Mouse (Mus musculus) lung, postnatal 14 days (tissue): ENCODE measurements around the gene Stam.
"Not testable (repeated sequence)": the region's sequence is repeated elsewhere in the genome, so short reads cannot be mapped to it uniquely, and the experiment has no call there.

ENCODE experiments used
- DNase-seq: peaks from one replicate; pipeline ENCODE4 v3.0.0; 2021

Stam gene

DNA sequence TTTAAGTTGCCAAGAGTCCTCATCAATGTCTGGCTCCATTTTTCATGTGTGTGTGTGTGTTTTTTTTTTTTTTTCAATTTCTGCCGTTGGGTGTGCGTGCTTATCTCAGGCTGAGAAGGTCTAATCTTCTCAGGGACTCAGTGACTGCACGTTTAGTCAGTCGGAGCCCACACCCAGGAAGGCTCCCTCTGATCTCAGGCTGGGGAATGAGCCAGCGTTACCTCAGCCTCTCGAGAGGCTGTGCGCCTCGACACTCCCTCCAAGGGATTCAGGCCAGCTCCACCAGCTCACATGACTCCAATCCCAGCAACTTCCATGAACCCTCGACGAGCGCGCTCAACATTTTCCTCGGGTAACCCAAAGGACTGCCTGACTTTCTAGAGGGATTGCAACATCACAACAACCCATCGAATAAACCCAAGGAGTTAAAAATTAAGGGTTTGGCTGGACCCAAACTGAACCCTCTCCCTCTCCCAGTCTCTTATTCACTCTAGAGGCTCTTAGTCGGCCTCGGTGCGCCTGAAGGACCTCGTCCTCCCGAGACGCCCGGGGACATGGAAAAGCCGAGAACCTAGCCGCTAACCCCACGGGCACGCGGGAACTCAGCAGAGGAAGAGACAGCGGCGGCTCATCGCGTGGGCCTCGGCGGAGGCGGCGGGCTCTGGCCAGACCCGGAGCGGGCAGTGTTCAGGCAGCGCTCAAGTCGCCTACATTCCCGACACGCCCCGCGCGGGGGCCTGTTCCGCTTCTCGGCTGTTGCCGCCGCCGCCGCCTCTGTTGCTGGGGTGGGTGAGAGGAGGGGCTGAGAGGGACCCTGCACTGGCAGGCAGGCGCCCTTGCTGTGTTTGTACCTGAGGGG is at the start of gene Stam:
TSS of gene Stam (plus strand) at position 737 of the 859 bp plus-strand sequence.
- DNase-seq: peak; percentile 92

- no peak for DNase-seq
Observed at GRCm38 (mm10) chr2:14041249-14041648, 32.6 kb upstream of the Stam start.

GRCm38 (mm10) chr2:14043011-14043410 is 30.9 kb upstream of the Stam start:
- no peak for DNase-seq

- DNase-seq: no peak
Observed at GRCm38 (mm10) chr2:14043577-14044170, 30.2 kb upstream of the Stam start.

DNA sequence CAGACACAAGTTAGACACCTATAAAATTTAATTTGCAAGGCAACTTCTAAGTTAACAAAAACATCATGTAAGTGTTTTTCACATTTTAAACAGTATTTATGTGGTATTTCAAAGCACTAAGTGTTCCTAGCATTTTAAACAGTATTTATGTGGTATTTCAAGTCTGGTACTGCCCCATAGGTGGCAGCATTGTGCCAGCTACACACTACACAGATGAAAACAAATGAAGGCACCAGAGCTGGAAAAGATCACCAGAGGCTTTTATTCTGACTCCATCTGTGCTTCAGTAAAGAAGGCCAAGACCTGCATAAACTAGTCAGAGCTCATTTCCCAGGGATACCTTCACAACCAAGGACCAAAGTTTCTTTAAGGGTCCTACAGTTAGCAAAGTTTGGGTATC is 25.5 kb upstream of the Stam start:
- peak; percentile 74 for DNase-seq

DNA sequence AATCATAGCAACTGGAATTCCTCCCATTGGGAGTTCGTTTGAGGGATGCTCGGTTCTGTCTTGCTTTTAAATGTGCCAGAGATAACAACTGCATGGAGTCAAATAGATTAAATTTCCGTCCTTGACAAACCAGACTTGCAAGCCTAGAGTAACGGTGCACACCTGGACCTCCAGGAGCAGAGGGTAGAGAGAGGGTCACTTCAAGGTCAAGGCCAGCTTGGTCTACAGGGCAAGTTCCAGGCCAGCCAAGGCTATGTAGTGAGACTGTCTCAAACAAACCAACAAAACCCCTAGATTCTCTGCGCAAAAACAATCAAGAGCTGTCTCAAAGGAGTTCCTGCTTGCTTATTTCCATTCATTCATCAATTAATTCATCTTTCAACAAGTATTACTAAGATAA is 25.1 kb upstream of the Stam start:
- DNase-seq: no peak

GRCm38 (mm10) chr2:14053618-14054017 is 20.3 kb upstream of the Stam start:
- DNase-seq: no peak

GRCm38 (mm10) chr2:14054163-14054562 is 19.7 kb upstream of the Stam start:
- DNase-seq: no peak

DNA sequence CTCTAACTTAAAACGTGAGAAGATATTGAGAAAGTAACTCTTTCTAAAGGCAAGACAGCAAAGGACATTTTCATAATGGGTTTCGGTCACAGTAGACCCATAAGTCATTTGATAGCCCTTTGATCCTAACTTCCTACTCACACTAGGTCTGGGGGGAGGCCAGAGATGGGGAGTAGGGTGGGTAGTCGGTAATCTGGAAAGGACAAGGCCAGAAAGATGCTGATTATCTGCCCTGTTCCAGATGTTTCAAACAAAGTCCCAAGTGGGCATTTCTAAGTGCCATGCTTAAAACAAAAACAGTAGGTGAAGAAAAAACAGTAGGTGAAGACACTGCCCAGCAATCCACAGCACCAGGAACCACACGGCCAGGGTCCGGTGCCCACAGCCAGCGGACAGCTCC is 19.2 kb upstream of the Stam start:
- no peak for DNase-seq

DNA sequence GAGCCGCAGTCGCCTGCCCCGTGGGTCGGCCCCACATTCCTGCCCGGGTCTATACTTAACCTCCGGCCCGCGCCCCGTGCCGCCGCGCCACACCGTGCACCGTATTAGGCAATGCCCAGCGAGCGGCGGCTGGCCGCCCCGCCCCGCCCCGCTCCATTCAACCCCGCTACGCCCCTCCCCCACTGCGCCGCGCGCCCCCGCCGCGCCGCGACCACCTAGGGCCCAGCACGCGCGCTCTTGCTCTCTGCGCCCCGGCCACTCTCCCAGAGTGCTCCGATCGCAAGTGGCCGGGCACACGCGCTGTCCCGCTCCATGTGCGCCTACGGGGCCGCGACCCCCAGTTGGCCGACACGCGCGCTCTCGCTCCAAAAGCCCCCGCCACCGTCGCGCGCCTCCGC is 18.7 kb upstream of the Stam start:
- DNase-seq: peak; percentile 77

GRCm38 (mm10) chr2:14055566-14056331 is 18.1 kb upstream of the Stam start, which contains the start of gene Hacd1:
Hacd1 (minus strand) TSS chr2:14056135.
- DNase-seq: peak; percentile 80

- no peak for DNase-seq
Observed at GRCm38 (mm10) chr2:14065704-14066650, 7.9 kb upstream of the Stam start.

DNA sequence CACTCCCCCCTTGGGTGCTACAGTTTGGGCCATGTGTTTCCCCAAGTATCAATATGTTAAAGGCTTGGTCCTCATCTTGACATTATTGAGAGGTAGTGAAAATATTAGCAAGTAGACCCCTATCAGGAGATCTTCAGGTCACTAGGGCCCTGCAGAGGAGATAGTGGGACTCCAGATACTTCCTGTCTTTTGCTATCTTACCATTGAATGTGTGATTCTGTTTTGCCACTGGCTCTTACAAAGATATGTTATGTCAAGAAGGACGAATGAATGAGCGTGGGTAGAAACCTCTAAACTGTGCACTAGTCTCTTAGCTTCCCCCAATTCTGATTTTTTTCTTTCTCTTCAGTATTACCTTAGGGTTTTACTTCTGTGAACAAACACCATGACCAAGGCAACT is 4.9 kb upstream of the Stam start:
- no peak for DNase-seq

DNA sequence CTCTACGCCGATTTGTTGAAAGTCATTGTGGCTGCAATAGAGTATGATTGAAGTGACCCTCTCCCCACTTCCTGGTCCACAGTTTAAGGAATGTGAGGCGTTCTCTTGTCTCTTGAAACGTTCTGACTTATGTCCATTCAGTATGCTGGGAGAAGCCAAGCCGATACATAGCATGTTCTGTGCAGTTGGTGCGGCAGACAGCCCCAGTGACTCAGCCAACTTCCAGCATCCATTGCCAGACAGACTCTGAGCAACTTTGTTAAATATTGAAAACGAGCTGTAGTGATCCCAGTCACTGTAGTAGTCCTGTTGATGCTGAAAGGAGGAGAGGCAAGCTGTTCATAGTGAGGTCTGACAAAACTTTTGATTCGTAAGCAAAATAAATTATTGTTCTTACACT is 3.4 kb upstream of the Stam start:
- no peak for DNase-seq

DNA sequence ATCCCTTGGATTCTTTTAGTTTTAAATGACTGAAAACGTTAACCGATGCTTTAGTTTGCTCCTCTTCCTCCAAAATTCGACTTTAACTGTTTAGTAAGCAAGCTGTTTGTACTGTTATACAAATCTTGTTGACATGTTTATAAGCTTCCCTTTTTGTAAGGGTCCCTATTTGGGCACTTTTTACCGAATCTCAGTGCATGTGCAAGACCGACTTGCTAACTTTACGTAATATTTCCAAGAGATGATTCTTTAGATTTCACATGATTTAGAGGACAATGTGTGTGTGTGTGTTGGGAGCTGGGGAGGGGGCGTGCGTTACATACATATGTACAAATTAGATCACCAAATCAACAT is 913 bp upstream of the Stam start:
- DNase-seq: peak; percentile 3

DNA sequence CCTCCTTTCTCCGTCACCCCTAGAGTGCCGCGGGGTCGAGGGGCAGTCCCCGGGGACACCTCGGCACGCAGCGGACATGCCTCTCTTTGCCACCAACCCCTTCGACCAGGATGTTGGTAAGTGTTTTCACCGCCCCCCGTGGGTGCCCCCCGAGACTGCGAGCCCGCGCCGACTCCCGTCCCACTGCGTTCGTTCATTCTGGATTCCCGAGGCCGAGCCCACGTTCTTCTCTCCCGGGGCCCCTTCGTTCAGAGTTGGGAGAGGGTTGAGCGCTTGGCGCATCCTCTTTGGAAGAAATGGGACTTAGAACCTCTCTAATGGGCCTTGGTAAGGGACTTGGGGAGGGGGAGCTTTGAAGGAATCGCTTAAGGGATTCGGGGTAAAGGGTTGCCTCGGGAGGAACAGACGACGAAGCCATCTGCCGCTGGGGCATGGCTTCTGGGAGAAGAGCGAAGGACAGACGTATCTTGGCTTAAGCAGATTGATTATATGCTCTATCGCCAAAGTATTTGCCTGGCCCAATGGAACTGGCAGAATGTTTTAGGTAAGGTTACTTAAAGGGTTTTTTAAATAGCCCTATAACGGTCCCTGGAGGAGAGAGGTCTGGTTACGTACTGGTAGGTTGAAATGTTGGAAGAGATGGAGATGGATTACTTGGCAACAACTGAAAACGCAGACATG is 463 bp downstream of the Stam start:
- DNase-seq: no peak

GRCm38 (mm10) chr2:14078527-14078926 is 4.6 kb downstream of the Stam start:
- not testable (repeated sequence) for DNase-seq

GRCm38 (mm10) chr2:14100533-14100932 is 26.6 kb downstream of the Stam start:
- no peak for DNase-seq

GRCm38 (mm10) chr2:14102603-14103002 is 28.7 kb downstream of the Stam start:
- no peak for DNase-seq

DNA sequence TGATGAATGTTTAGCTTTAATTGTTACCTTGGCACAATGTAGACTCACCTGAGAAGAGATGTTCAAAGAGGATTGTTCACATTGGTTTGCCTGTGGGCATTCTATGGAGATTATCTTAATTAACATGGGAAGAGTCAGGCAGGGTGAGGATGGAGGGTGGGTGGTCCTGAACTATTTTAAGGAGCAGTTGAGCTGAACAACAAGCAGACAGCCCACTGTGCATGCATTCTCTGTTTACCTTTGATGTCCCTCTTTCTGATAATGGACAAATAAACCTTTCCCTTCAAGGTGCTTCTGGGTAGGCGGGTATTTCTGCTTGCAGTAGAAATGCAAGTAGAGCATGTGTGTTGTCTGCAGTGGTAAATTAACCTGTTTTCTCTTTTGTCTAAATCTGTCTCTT is 30.0 kb downstream of the Stam start:
- no peak for DNase-seq

DNA sequence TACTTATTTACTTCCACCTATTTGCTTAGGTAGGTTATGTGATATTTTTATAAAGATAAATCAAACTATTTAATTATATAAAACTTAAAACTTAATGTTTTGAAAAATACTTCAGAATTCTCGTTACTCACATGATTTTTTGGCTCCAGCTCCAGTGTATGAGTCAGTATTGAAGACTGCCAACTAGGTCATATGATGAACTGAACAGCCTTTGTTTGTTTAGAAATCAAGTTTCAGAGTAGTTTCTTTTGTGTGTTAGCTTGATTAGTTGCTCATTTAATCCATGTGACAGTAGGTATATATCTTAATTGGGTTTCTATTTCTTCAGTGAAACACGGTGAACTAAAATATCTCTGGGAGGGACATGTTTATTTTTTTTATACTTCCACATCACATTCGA is 33.8 kb downstream of the Stam start:
- DNase-seq: peak; percentile 13

DNA sequence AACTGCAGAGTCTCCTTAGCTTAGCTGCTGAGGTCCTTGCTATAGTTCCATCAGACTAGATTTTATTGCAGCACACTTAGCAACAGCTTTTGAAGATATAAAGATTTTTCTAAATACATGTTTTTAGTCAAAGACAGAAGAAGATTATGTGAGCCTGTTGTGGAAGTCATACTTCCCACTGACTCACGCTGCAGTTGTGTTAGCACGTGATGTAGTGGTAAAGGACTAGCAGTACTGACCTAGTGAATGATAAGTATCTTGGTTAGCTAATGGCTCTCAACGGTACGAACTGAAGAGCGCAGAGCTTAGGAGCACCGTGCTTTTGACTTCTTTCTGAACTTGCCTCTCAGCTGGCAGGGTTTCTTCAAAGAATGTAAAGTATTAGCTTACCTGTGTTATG is 52.5 kb downstream of the Stam start:
- DNase-seq: no peak
